Mouse (Mus musculus): ENCODE data around the gene Ntm. TPM values are rescaled to one million over a fixed set of nuclear protein-coding genes. Genes with fewer than 3 reads are reported as not detected.

Ntm gene
- polyA plus RNA-seq, 1 experiment = 1.3 TPM

- WGBS = 78% methylated on average over 3 of the region's 3 CpGs
- TF ChIP-seq POLR2A (IDR thresholded peaks at IDR 0.05; ENCODE audit: borderline replicate concordance, control insufficient read depth, low read depth, low read length) (no peak), CTCF (IDR thresholded peaks at IDR 0.05; ENCODE audit: control insufficient read depth, insufficient read depth, low read length) (no peak)
- Histone ChIP-seq H3K4me1 (ENCODE audit: control insufficient read depth, insufficient read depth, low read length) (no peaks in the 10 kb centered on the region), H3K4me3 (replicated peaks; ENCODE audit: control insufficient read depth, low read depth, low read length) (no peak overlapping the region), H3K27ac (ENCODE audit: control insufficient read depth, insufficient read depth, low read depth, low read length, poor library complexity) (no peak overlapping the region)
Measured at GRCm38 (mm10) chr9:29124455-29124854, 838.5 kb downstream of the Ntm start.

- no peak overlapping the region for H3K27ac ChIP-seq (ENCODE audit: control insufficient read depth, insufficient read depth, low read depth, low read length, poor library complexity)
- WGBS = 86% methylated on average over 2 of the region's 2 CpGs
- H3K4me3 ChIP-seq (replicated peaks; ENCODE audit: control insufficient read depth, low read depth, low read length) = no peak overlapping the region
- H3K4me1 ChIP-seq (ENCODE audit: control insufficient read depth, insufficient read depth, low read length) = no peaks in the 10 kb centered on the region
- TF ChIP-seq POLR2A (IDR thresholded peaks at IDR 0.05; ENCODE audit: borderline replicate concordance, control insufficient read depth, low read depth, low read length) (no peak), CTCF (IDR thresholded peaks at IDR 0.05; ENCODE audit: control insufficient read depth, insufficient read depth, low read length) (no peak)
Measured at GRCm38 (mm10) chr9:29123828-29124227, 839.1 kb downstream of the Ntm start.

GRCm38 (mm10) chr9:29117561-29118112, 845.3 kb downstream of the Ntm start:
- no peaks in the 10 kb centered on the region for H3K4me1 ChIP-seq (ENCODE audit: control insufficient read depth, insufficient read depth, low read length)
- no peak overlapping the region for H3K4me3 ChIP-seq (replicated peaks; ENCODE audit: control insufficient read depth, low read depth, low read length)
- 69% methylated on average over 2 of the region's 2 CpGs for WGBS
- TF ChIP-seq POLR2A (IDR thresholded peaks at IDR 0.05; ENCODE audit: borderline replicate concordance, control insufficient read depth, low read depth, low read length) (no peak), CTCF (IDR thresholded peaks at IDR 0.05; ENCODE audit: control insufficient read depth, insufficient read depth, low read length) (no peak)
- H3K27ac ChIP-seq (ENCODE audit: control insufficient read depth, insufficient read depth, low read depth, low read length, poor library complexity) = no peak overlapping the region

GRCm38 (mm10) chr9:29115337-29115736, 847.6 kb downstream of the Ntm start:
- H3K4me3 ChIP-seq (replicated peaks; ENCODE audit: control insufficient read depth, low read depth, low read length) = no peak overlapping the region
- no peak overlapping the region for H3K27ac ChIP-seq (ENCODE audit: control insufficient read depth, insufficient read depth, low read depth, low read length, poor library complexity)
- TF ChIP-seq POLR2A (IDR thresholded peaks at IDR 0.05; ENCODE audit: borderline replicate concordance, control insufficient read depth, low read depth, low read length) (no peak), CTCF (IDR thresholded peaks at IDR 0.05; ENCODE audit: control insufficient read depth, insufficient read depth, low read length) (no peak)
- WGBS = 45% methylated on average over 2 of the region's 2 CpGs
- H3K4me1 ChIP-seq (ENCODE audit: control insufficient read depth, insufficient read depth, low read length) = no peaks in the 10 kb centered on the region

GRCm38 (mm10) chr9:29106771-29107170, 856.2 kb downstream of the Ntm start:
- WGBS = 47% methylated on average over 3 of the region's 3 CpGs
- no peak overlapping the region for H3K27ac ChIP-seq (ENCODE audit: control insufficient read depth, insufficient read depth, low read depth, low read length, poor library complexity)
- TF ChIP-seq POLR2A (IDR thresholded peaks at IDR 0.05; ENCODE audit: borderline replicate concordance, control insufficient read depth, low read depth, low read length) (no peak), CTCF (IDR thresholded peaks at IDR 0.05; ENCODE audit: control insufficient read depth, insufficient read depth, low read length) (no peak)
- no peak overlapping the region for H3K4me3 ChIP-seq (replicated peaks; ENCODE audit: control insufficient read depth, low read depth, low read length)
- no peaks in the 10 kb centered on the region for H3K4me1 ChIP-seq (ENCODE audit: control insufficient read depth, insufficient read depth, low read length)

- no peaks in the 10 kb centered on the region for H3K4me1 ChIP-seq (ENCODE audit: control insufficient read depth, insufficient read depth, low read length)
- 63% methylated on average over 5 of the region's 5 CpGs for WGBS
- H3K4me3 ChIP-seq (replicated peaks; ENCODE audit: control insufficient read depth, low read depth, low read length) = no peak overlapping the region
- no peak overlapping the region for H3K27ac ChIP-seq (ENCODE audit: control insufficient read depth, insufficient read depth, low read depth, low read length, poor library complexity)
- TF ChIP-seq CTCF (IDR thresholded peaks at IDR 0.05; ENCODE audit: control insufficient read depth, insufficient read depth, low read length) (no peak), POLR2A (IDR thresholded peaks at IDR 0.05; ENCODE audit: borderline replicate concordance, control insufficient read depth, low read depth, low read length) (no peak)
Measured at GRCm38 (mm10) chr9:29104442-29104841, 858.5 kb downstream of the Ntm start.

GRCm38 (mm10) chr9:29103993-29104392, 858.9 kb downstream of the Ntm start:
- H3K27ac ChIP-seq (ENCODE audit: control insufficient read depth, insufficient read depth, low read depth, low read length, poor library complexity) = no peak overlapping the region
- no peak for TF ChIP-seq CTCF (IDR thresholded peaks at IDR 0.05; ENCODE audit: control insufficient read depth, insufficient read depth, low read length)
- H3K4me3 ChIP-seq (replicated peaks; ENCODE audit: control insufficient read depth, low read depth, low read length) = no peak overlapping the region
- no peaks in the 10 kb centered on the region for H3K4me1 ChIP-seq (ENCODE audit: control insufficient read depth, insufficient read depth, low read length)
- WGBS = 57% methylated on average over 6 of the region's 6 CpGs

- no peak overlapping the region for H3K27ac ChIP-seq (ENCODE audit: control insufficient read depth, insufficient read depth, low read depth, low read length, poor library complexity)
- 74% methylated on average over 5 of the region's 5 CpGs for WGBS
- no peak overlapping the region for H3K4me3 ChIP-seq (replicated peaks; ENCODE audit: control insufficient read depth, low read depth, low read length)
- TF ChIP-seq CTCF (IDR thresholded peaks at IDR 0.05; ENCODE audit: control insufficient read depth, insufficient read depth, low read length) = no peak
- no peak for TF ChIP-seq POLR2A (IDR thresholded peaks at IDR 0.05; ENCODE audit: borderline replicate concordance, control insufficient read depth, low read depth, low read length)
- H3K4me1 ChIP-seq (ENCODE audit: control insufficient read depth, insufficient read depth, low read length) = no peaks in the 10 kb centered on the region
Measured at GRCm38 (mm10) chr9:29100624-29101023, 862.3 kb downstream of the Ntm start.

GRCm38 (mm10) chr9:29092443-29092842, 870.5 kb downstream of the Ntm start:
- no peak for TF ChIP-seq CTCF (IDR thresholded peaks at IDR 0.05; ENCODE audit: control insufficient read depth, insufficient read depth, low read length)
- TF ChIP-seq POLR2A (IDR thresholded peaks at IDR 0.05; ENCODE audit: borderline replicate concordance, control insufficient read depth, low read depth, low read length) = no peak
- Histone ChIP-seq H3K27ac (ENCODE audit: control insufficient read depth, insufficient read depth, low read depth, low read length, poor library complexity) (no peak overlapping the region), H3K4me3 (replicated peaks; ENCODE audit: control insufficient read depth, low read depth, low read length) (no peak overlapping the region), H3K4me1 (ENCODE audit: control insufficient read depth, insufficient read depth, low read length) (no peaks in the 10 kb centered on the region)

All from bone marrow, adult 2 months (tissue).